Mouse (Mus musculus) erythroid progenitor cell, adult 5-6 weeks (primary cell): ENCODE measurements around the gene Rims3. TPM values are rescaled to one million over a fixed set of nuclear protein-coding genes. Genes with fewer than 3 reads are reported as not detected.

Source experiments
- ATAC-seq: replicated peaks from 2 replicates; pipeline ENCODE4 v1.8.0; 2016; ENCODE audit warnings: moderate number of reproducible peaks, mild to moderate bottlenecking, moderate TSS enrichment, inconsistent platforms; ENCODE audit not compliant: poor library complexity, low FRiP score, severe bottlenecking
- total RNA-seq, 2 experiments: library from RNA; stranded (forward) in 1 of 2; stranded (reverse) in 1 of 2; fragments of 150-400 nt in 1 of 2; fragments of 186-747, 209-891 nt in 1 of 2; gene quantifications; 2 replicates each; pipeline versions ENCODE4 v1.2.3 to v1.2.4; 2015 to 2017; ENCODE audit warnings: low replicate concordance in 2 of 2

The Rims3 gene
- total RNA-seq, 2 experiments from 2014 or later = 1.7 TPM; not detected in 1

GRCm38 (mm10) chr4:120925386-120925785, 70.8 kb downstream of the Rims3 start:
- no peak for ATAC-seq

- no peak for ATAC-seq
These were observed 74.1 kb downstream of the Rims3 start for GRCm38 (mm10) chr4:120928686-120929085.

DNA sequence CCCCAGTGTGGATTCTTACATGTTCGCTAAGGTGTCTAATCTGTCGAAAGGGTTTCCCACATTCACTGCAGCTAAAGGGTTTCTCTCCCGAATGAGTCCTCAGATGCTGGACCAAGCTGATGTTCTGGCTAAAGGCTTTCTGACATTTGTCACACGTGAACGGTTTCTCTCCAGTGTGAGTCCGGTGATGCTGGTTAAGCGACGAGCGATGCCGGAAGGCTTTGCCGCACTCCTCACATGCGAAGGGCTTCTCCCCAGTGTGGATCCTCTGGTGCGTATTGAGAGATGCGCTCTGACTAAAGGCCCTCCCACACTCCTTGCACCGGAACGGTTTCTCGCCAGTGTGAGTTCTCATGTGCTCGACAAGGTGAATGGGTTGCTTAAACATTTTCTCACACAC, 76.1 kb downstream of the Rims3 start:
- no peak for ATAC-seq

DNA sequence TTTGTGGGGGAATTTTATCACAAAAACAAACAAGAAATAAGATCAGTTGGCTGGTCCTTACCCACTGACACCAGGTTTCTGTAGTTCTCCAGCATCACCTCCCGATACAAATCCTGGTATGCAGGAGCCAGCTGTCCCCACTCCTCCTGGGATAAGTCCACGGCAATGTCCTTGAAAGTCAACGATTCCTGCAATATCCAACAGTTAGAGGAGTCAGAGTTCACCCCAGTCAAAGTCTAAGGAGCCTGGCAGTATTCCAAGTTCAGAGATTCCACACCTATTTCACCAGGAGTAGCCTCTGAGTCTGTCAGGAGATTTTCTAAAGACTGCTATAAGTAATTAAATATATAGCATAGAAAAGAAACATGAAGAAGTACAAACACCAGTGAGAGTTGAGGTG, 80.4 kb downstream of the Rims3 start:
- ATAC-seq = no peak

Other genes starting within 250 kb of the Rims3 start
- 10.9 and 13.3 TPM in 2 replicates for gene Cited4, start 188.2 kb upstream of the Rims3 start, total RNA-seq (2015; ENCODE audit: low replicate concordance)
- 5.6 TPM in 2 replicates for gene Cited4, start 188.2 kb upstream of the Rims3 start, total RNA-seq (2017; ENCODE audit: low replicate concordance)
- 3.6 TPM in 1 of 2 replicates, not detected in the other for gene Kcnq4, start 106.2 kb upstream of the Rims3 start, total RNA-seq (2015; ENCODE audit: low replicate concordance)
- not detected in 2 replicates for gene Kcnq4, start 106.2 kb upstream of the Rims3 start, total RNA-seq (2017; ENCODE audit: low replicate concordance)
- 76.4 and 87.2 TPM in 2 replicates for gene Nfyc, start 23.2 kb upstream of the Rims3 start, total RNA-seq (2015; ENCODE audit: low replicate concordance)
- 50.5 and 102 TPM in 2 replicates for gene Nfyc, start 23.2 kb upstream of the Rims3 start, total RNA-seq (2017; ENCODE audit: low replicate concordance)
- 9.4 and 10.1 TPM in 2 replicates for gene Exo5, start 70.2 kb downstream of the Rims3 start, total RNA-seq (2015; ENCODE audit: low replicate concordance)
- gene Exo5, start 70.2 kb downstream of the Rims3 start, total RNA-seq (2017; ENCODE audit: low replicate concordance) = 3.5 and 4.2 TPM in 2 replicates
- gene Zfp69, start 96.9 kb downstream of the Rims3 start, total RNA-seq (2015; ENCODE audit: low replicate concordance) = not detected in 2 replicates
- not detected in 2 replicates for gene Zfp69, start 96.9 kb downstream of the Rims3 start, total RNA-seq (2017; ENCODE audit: low replicate concordance)
- 44.0 and 57.3 TPM in 2 replicates for gene Smap2, start 162.4 kb downstream of the Rims3 start, total RNA-seq (2015; ENCODE audit: low replicate concordance)
- 28.8 and 31.5 TPM in 2 replicates for gene Smap2, start 162.4 kb downstream of the Rims3 start, total RNA-seq (2017; ENCODE audit: low replicate concordance)
- not detected in 2 replicates for gene Col9a2, start 184.6 kb downstream of the Rims3 start, total RNA-seq (2015; ENCODE audit: low replicate concordance)
- gene Col9a2, start 184.6 kb downstream of the Rims3 start, total RNA-seq (2017; ENCODE audit: low replicate concordance) = not detected in 2 replicates
- 31.9 and 32.4 TPM in 2 replicates for gene Zmpste24, start 243.4 kb downstream of the Rims3 start, total RNA-seq (2015; ENCODE audit: low replicate concordance)
- gene Zmpste24, start 243.4 kb downstream of the Rims3 start, total RNA-seq (2017; ENCODE audit: low replicate concordance) = 10.8 and 25.5 TPM in 2 replicates